Mouse (Mus musculus) brain, adult 2 months (tissue): ENCODE results near the gene Tas2r144.

ENCODE experiments used
- DNase-seq: peaks from one replicate; pipeline ENCODE4 v3.0.0; 2011; ENCODE audit warnings: low read depth, low spot score

Tas2r144 gene

GRCm38 (mm10) chr6:42215028-42215427 is at the start of gene Tas2r144:
Tas2r144 (plus strand) TSS chr6:42215328.
- DNase-seq, result no peak

DNA sequence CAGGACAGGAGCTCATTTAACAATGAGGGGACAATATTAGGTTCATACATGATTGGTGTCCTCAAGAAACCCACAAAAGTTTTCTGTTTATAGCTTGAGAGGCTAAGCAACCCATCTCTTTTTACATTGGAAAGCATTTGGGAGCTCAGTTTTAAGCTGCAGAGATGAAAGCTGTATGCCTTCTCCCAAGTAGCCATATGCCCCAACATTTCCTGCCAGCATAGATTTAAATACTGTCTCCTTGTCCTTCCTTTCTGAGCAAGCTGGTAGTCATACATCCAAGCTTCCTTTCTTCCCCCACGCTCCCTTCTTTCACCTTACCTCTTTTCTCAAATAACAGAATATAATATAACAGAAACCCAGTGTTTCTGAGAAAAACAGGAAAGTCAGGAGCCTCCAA is 32.7 kb upstream of the Tas2r144 start:
- peak; percentile 89 for DNase-seq

GRCm38 (mm10) chr6:42186230-42186629 is 28.9 kb upstream of the Tas2r144 start:
- no peak for DNase-seq

DNA sequence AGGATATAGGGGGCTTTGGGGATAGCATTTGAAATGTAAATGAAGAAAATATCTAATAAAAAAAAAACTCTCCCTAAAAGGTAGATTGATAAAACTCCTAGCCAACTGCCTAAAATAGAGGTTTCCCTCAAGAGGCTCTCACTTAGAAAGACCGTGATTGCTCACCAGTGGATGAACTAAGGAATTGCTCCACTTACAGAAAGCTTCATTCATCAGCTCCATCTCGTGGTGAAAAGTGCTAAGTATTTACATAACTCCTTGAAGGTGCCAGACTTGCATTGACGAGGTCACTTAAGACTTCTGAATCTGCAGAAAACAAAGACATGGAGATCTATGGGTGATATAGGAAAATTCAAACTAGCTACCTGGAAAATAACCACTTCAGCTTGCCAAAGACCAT is 17.4 kb upstream of the Tas2r144 start:
- peak; percentile 89 for DNase-seq

DNA sequence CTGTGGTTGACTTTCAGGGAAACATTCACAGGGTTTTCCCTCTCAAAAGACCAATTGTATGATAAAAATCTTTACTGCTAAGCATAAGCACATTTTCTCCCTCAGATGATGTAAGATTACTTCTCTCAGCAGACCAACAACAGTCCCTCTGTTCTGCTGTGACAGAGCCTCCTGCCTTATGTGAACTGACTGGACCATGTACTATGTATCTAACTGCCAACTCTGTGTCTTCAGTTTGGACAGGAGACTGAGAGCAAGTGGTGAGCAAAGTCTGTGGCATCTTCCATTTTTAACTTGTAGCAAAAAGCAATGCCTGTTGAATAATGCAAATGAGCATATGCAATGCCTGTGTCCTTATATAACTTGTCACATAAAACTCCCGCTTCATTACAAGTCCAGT is 15.6 kb upstream of the Tas2r144 start:
- DNase-seq, result peak; percentile 28

GRCm38 (mm10) chr6:42222286-42222685 is 7.2 kb downstream of the Tas2r144 start:
- DNase-seq, result peak; percentile 19

GRCm38 (mm10) chr6:42225046-42225445 is 9.9 kb downstream of the Tas2r144 start:
- DNase-seq, result no peak

DNA sequence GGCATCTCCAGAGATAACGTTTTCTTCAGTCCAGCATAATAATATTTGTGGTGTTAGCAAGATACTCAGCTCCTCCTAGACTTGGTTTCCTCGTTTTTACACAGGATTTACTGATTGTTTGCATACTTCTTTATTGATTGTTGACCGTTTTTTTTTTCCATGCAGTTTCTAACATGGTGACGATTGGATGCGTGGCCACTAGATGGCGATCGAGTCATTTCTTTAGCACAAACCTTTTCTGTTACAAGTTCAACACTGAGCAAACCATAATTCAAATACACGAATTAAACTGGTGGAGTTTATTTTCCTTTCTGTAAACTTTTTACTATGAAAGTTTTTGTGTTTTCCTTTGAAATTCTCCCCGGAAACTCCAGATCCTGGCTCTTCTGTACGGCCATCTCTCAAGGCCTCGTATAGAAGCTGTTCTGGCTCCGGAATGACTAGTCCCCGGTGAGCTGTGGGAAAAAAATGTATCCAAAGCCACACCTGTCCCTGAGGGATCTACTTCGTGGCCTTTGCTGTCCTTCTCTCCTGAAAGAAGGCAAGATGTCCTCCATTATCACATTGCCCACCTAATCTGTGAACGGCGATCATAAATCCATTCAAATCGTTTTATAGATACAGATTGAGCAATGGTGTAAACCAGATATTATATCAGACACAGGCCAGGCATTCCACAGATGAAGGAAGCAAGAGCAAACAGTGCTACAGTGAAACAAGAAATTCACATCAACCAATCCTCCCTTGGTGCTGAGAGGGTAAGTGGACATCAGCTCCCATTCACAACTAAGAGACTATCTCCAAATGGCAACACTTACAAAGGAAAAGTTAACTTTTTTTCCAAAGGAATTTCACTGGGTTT is 12.3 kb downstream of the Tas2r144 start:
- peak; percentile 88 for DNase-seq

- DNase-seq, result no peak
These were observed 14.5 kb downstream of the Tas2r144 start for GRCm38 (mm10) chr6:42229610-42230009.

- peak; percentile 79 for DNase-seq
These were observed 16.1 kb downstream of the Tas2r144 start for GRCm38 (mm10) chr6:42231191-42231590.

DNA sequence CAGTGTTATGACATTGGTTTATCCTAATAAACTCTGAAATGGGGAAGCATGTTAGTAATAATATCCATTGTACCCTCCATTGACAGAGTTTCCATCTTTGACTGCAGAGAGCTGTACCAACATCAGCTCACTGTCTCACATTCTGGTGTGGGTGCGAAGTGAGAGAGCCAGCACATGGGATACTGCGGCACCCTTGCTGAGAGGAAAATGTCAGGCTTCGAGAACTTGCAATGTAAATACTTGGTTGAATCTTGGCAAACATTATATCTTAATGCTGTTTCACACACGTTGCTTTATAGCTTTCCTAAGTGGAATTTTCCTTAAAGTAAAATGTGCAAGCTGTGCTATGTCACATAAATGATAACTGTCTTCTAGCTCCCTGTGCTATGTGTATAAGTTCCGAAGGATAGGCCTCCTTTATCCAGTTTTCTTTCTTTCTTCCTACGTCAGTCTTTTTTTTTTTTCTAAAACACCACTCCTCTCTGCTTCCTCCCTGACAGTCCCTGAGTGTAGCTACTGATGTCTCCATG is 22.2 kb downstream of the Tas2r144 start:
- peak; percentile 77 for DNase-seq

GRCm38 (mm10) chr6:42241311-42242045 is 26.4 kb downstream of the Tas2r144 start:
- peak; percentile 68 for DNase-seq

DNA sequence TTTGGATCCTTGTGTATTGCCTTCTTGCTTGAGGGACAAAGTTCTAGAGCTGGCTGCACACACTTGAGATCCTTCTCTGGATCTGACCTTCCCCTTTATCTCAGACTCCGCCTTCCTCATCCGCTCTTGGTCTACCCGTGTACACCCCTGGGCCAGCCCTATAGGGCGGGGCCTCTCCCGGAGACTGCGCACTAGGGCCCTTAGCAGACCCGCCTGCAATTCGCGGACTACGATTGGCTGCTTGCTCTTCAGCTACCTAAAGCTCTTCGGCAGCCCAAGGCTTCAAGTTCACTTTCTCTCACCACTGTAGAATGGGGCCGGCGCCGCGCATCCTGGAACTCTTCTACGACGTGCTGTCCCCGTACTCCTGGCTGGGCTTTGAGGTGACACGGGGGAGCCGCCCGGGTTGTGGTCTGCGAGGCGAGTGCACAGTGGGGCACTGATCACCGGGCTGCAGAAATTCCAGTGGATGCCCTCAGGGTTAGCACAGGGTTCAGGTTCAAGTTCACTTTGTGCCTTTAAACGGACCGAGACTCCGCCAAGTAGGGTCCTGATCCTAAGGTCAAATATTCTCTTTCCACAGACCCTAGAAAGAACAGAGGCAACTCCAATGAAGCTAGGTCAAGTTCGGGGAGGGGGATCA is 30.7 kb downstream of the Tas2r144 start, which contains the start of gene Gstk1:
TSS of gene Gstk1 (plus strand) at position 225 of the 643 bp plus-strand sequence.
- DNase-seq, result peak; percentile 93

- no peak for DNase-seq
These were observed 32.0 kb downstream of the Tas2r144 start for GRCm38 (mm10) chr6:42247173-42247572.

DNA sequence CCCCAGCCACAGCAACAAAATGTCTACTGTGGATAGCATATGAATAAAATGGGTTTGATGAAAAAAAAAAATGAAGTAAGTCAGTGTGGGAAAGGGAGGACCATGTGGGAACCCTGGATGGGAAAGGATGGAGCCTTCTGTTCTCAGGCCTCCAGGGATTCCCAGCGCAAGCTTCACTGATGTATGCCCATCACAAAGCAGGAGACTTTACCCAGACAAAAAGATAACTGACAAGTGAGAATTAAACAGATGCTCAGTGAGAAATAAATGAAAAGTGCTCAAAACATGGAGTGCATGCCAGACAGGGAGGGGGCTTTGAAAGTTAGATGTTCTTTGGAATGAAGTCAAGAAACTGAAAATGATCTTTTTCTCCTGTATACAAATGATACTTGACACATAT is 32.9 kb downstream of the Tas2r144 start:
- DNase-seq, result no peak

DNA sequence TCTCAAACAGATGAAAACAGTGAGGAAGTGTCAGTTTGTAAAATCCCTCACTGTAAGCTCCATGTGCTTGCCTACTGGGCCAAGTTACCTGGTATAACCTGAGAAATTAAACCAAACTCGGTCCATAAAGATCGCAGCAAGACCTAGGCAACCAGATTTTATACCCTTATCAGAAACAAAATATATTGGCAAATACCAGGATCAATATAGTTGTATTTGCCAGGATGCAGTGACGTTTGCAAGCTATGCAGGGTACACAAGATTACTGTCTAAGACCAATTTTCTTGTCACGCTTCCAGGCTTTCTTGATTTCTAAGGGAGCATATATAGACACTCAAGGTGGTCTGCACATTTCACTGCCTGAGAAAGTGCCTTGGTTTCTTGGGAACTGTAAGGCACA is 36.7 kb downstream of the Tas2r144 start:
- no peak for DNase-seq

- peak; percentile 30 for DNase-seq
These were observed 38.0 kb downstream of the Tas2r144 start for GRCm38 (mm10) chr6:42253103-42253502.

DNA sequence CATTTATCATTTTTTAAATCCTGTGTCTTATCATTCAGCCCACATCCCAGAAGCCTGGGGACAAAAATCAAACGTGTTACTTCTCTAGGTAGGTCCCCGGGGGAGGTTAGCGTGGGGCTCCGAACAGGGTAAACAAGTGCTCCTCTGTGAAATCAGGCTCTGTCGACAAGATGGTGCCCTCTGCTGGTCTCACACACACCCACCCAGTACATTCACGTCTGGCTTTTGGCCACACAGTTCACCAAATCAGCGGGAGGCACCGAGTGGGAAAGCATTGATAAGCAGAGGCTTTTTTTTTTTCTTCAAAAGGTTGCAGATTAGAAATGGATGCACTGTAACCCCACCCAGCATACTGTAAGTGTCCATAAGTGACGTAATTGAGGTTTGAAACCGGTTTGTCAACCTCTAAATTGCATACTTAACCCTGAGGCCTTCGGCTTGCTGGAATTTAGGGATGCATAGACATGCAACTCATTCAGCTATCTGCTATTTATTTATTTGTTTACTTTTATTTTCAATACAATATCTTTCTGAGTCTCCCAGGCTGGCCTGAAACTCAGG is 42.3 kb downstream of the Tas2r144 start:
- peak; percentile 79 for DNase-seq

DNA sequence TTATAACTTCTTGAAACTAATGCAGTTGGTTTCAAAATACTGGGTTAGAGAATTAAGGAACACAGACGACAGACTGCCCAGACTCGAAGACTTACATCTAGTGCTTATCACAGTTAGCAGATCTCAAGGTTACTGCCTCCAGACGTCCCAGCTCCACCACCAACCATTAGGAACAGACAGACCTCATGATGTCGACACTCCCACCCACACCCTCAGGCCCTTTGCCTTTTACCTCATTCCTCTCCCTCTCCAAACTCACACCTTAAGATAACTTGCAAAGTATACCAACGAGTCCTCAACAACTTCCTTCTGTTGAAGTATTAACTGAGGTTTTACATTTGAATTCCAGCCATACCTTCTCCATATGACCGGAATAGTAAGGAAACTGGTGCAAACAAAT is 45.3 kb downstream of the Tas2r144 start:
- DNase-seq, result no peak

GRCm38 (mm10) chr6:42261524-42262170 is 46.5 kb downstream of the Tas2r144 start, which contains the start of gene Tmem139:
Tmem139 (plus strand) TSS chr6:42261970.
- no peak for DNase-seq
